Mouse (Mus musculus) Patski (cell line): Measurements from ENCODE around the gene Spata1. TPM values are rescaled to one million over a fixed set of nuclear protein-coding genes. Genes with fewer than 3 reads are reported as not detected.

Source experiments
- ATAC-seq: fragments of 100-300 bp; one replicate; pipeline ENCODE4 v1.8.0; 2021
- CTCF ChIA-PET: fragments of 350-600 bp; sonication (Branson Sonifier 250); formaldehyde crosslinking; loops from one replicate; lab custom pipeline; 2022; ENCODE audit warnings: inconsistent platforms; lab: Charles Lee
- POLR2A ChIA-PET: fragments of 350-600 bp; sonication (Branson Sonifier 250); formaldehyde crosslinking; loops from one replicate; lab custom pipeline; 2022; ENCODE audit warnings: antibody characterized with exemption, inconsistent platforms; lab: Charles Lee
- DNase-seq: peaks from one replicate; pipeline ENCODE4 v3.0.0-alpha.2; 2011; ENCODE audit warnings: low read depth, low spot score
- H3K27me3 ChIP-seq: fragments of 371-371 bp; one replicate; pipeline ENCODE4 v1.5.1; 2021
- CTCF ChIP-seq: fragments of 100-300 bp; IDR thresholded peaks from one replicate; pipeline ENCODE4 v1.5.1; 2021
- in situ Hi-C: fragments of 300-500 bp; cut with MboI; formaldehyde crosslinking; loops from 3 replicates; pipeline ENCODE4 v1.11.1; 2018; ENCODE audit warnings: low pct_unique_long_range_greater_than_20kb, mixed read lengths
- polyA plus RNA-seq: library from polyadenylated mRNA; unstranded; gene quantifications from one replicate; pipeline ENCODE4 v1.2.3, GENCODE M21; 2021

Spata1 gene
- polyA plus RNA-seq, result 8.9 TPM

DNA sequence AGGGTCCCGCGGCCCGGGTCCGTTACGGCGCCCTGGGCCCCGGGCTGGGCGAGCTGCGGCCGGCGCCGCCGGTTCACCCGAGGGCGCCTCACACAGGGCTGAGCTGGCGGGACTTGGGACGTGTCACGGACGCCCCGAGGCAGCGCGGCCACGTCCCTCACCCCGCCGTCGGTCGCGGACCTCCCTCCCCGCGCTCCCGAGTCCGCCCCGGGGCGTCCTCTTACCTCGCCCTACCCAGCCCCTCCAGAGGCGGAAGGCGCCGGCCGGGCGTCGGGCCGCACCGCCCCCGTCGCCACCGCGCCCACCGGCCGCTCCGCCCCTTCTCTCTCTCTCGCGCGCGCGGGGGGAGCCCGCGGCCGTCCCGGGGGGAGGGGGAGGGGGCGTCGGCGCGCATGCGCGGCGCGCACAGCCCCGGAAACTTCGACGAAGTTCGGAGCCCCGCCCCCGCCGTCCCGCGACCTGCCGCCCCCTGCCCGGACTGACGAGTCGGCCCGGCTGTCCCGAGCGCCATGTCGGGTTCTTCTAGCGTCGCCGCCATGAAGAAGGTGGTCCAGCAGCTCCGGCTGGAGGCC lies at the start of gene Spata1, which contains the start of gene Gng5:
Gene Spata1, minus strand, starts transcription at position 323 of the 572 bp plus-strand sequence.
Gene Gng5, plus strand, starts transcription at position 377 of the 572 bp plus-strand sequence.
- no peaks in the 10 kb centered on the region for H3K27me3 ChIP-seq
- DNase-seq, result peak; percentile 41
- ChIA-PET CTCF (interaction anchor here (1.9 kb wide), 1 partner anchor 46 kb away, joined by 5 read pairs; no protein-coding TSS in a partner anchor), POLR2A (interaction anchor here (0.7 to 2.6 kb wide), 6 partner anchors 16 to 584 kb away, joined by 3 to 10 read pairs (median 5); partner anchors contain the start of gene Rpf1)
- TF ChIP-seq CTCF, result no peak
- in situ Hi-C loops, result no loop called here
- ATAC-seq, result peak; percentile 91

GRCm38 (mm10) chr3:146543632-146544031 lies 44.1 kb upstream of the Spata1 start:
- ATAC-seq, result no peak
- no peaks in the 10 kb centered on the region for H3K27me3 ChIP-seq
- in situ Hi-C loops, result no loop called here
- ChIA-PET POLR2A (no interaction called here), CTCF (interaction anchor here (1.1 to 2.4 kb wide), 3 partner anchors 11 to 15 kb away, joined by 4 to 8 read pairs (median 6); no protein-coding TSS in a partner anchor)
- DNase-seq, result no peak
- TF ChIP-seq CTCF, result no peak

DNA sequence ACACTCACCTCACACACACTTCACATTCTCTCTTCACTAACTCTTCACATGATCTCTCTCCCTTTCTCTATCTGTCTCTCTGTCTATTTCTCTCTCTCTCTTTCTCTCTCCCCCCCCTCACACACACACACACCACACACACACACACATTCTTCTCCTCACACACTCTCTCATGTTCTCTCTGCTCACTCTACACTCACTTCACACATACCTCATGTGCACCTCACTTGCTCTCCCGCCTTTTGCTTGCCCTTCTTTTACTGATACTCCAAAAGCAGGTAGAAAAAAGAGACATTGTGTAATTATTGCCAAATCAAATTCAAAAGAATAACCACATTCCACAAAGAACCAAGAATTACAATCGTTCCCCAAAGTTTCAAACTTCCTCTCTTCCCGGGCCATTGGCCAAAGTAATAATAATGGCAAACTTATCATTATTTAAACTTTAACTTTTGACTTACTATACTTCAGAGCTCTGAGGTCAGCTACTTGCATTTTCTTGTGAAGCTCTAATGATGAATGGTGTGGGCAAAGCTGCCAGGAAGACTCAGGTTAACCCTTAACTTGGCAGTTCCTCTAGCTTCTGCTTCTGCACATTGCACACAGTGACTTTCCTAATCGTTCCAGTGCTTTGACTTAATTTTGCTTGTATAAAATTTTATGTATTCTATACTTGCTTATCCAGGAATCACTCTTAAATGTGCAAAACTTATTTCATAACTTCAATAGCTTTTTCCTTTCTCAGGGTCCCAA lies 41.1 kb upstream of the Spata1 start:
- in situ Hi-C loops, result no loop called here
- peak; percentile 65 for DNase-seq

GRCm38 (mm10) chr3:146534986-146535385 lies 35.4 kb upstream of the Spata1 start:
- TF ChIP-seq CTCF, result no peak
- POLR2A ChIA-PET, result no interaction called here
- ATAC-seq, result no peak
- H3K27me3 ChIP-seq, result no peaks in the 10 kb centered on the region
- DNase-seq, result no peak
- CTCF ChIA-PET, result interaction anchor here (0.6 to 2.2 kb wide), 3 partner anchors 10 to 148 kb away, joined by 3 to 5 read pairs (median 4); no protein-coding TSS in a partner anchor
- in situ Hi-C loops, result no loop called here

More for the DNA sequence above, 41.1 kb upstream of the Spata1 start:
- POLR2A ChIA-PET, result interaction anchor here (0.6 kb wide), 1 partner anchor 891 kb away, joined by 4 read pairs; the partner anchor contains the start of gene Ccn1
- no peaks in the 10 kb centered on the region for H3K27me3 ChIP-seq
- CTCF ChIA-PET, result interaction anchor here (0.7 to 2.4 kb wide), 8 partner anchors 10 to 374 kb away, joined by 3 to 8 read pairs (median 3); no protein-coding TSS in a partner anchor
- TF ChIP-seq CTCF, result no peak
- peak; percentile 90 for ATAC-seq

- ChIA-PET CTCF (interaction anchor here (1.2 to 1.4 kb wide), 2 partner anchors 44 to 94 kb away, joined by 3 read pairs; no protein-coding TSS in a partner anchor), POLR2A (interaction anchor here (0.7 kb wide), 1 partner anchor 299 kb away, joined by 5 read pairs; no protein-coding TSS in a partner anchor)
- no peak for TF ChIP-seq CTCF
- no peak for ATAC-seq
- no peak for DNase-seq
- H3K27me3 ChIP-seq, result no peaks in the 10 kb centered on the region
- in situ Hi-C loops, result no loop called here
Observed at GRCm38 (mm10) chr3:146528335-146528734, 28.8 kb upstream of the Spata1 start.

- DNase-seq (no peak), ATAC-seq (no peak)
- in situ Hi-C loops, result no loop called here
- no peaks in the 10 kb centered on the region for H3K27me3 ChIP-seq
- ChIA-PET CTCF (interaction anchor here (1.7 kb wide), 1 partner anchor 46 kb away, joined by 4 read pairs; no protein-coding TSS in a partner anchor), POLR2A (interaction anchor here (1.3 to 1.9 kb wide), 2 partner anchors 9 to 21 kb away, joined by 3 to 10 read pairs; partner anchors contain the start of genes Gng5 and Spata1)
- TF ChIP-seq CTCF, result no peak
Observed at GRCm38 (mm10) chr3:146521652-146522020, 22.1 kb upstream of the Spata1 start.

GRCm38 (mm10) chr3:146520798-146521651 lies 21.5 kb upstream of the Spata1 start, which contains the start of gene Rpf1:
Gene Rpf1 (minus strand): TSS chr3:146521429.
- ATAC-seq (peak; percentile 90), DNase-seq (peak; percentile 82)
- ChIA-PET CTCF (interaction anchor here (1.7 to 2.3 kb wide), 2 partner anchors 28 to 47 kb away, joined by 4 to 7 read pairs; no protein-coding TSS in a partner anchor), POLR2A (interaction anchor here (1.3 to 1.9 kb wide), 2 partner anchors 9 to 21 kb away, joined by 3 to 10 read pairs; partner anchors contain the start of genes Gng5 and Spata1)
- TF ChIP-seq CTCF, result no peak
- in situ Hi-C loops, result no loop called here
- H3K27me3 ChIP-seq, result no peaks in the 10 kb centered on the region

DNA sequence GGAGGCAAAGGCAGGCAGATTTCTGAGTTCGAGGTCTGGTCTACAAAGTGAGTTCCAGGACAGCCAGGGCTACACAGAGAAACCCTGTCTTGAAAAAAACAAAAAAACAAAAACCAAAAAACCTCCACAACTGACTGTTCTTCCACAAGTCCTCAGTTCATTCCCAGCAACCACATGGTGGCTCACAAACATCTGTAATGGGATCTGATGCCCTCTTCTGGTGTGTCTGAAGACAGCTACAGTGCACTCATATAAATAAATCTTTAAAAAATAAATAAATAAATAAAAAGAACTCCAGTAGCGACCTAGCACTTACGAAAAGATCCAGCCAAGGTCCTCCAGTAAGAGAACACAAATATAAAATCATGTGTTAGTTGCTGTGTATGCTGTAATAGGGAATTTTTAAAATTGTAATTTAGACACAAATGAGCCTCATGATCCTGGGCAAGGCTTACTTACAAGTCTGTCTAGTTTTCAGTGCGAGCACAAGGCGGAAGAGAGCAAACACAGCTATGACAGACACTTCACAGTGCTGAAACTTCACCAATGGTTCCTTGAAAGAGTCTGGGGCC lies 20.8 kb upstream of the Spata1 start:
- ChIA-PET CTCF (interaction anchor here (1.2 to 2.3 kb wide), 4 partner anchors 20 to 263 kb away, joined by 3 to 7 read pairs (median 4); no protein-coding TSS in a partner anchor), POLR2A (interaction anchor here (1.9 kb wide), 1 partner anchor 20 kb away, joined by 10 read pairs; the partner anchor contains the start of genes Gng5 and Spata1)
- H3K27me3 ChIP-seq, result no peaks in the 10 kb centered on the region
- ATAC-seq (peak; percentile 5), DNase-seq (no peak)
- in situ Hi-C loops, result no loop called here
- peak; percentile 71 for TF ChIP-seq CTCF

- in situ Hi-C loops, result no loop called here
- DNase-seq, result no peak
- no peaks in the 10 kb centered on the region for H3K27me3 ChIP-seq
- ChIA-PET POLR2A (no interaction called here), CTCF (interaction anchor here (1.5 kb wide), 1 partner anchor 179 kb away, joined by 4 read pairs; no protein-coding TSS in a partner anchor)
- ATAC-seq, result no peak
- no peak for TF ChIP-seq CTCF
Observed at GRCm38 (mm10) chr3:146506711-146507110, 7.2 kb upstream of the Spata1 start.
